Mouse (Mus musculus): Measurements from ENCODE around the gene Ankrd6.

GRCm38 (mm10) chr4:32923891-32924294, 26.7 kb downstream of the Ankrd6 start:
- TF ChIP-seq CEBPB (IDR thresholded peaks at IDR 0.05; ENCODE audit: low read depth) (no peak), MYOG (IDR thresholded peaks at IDR 0.05; ENCODE audit: control insufficient read depth, extremely low read depth, insufficient read length) (no peak), CTCF (IDR thresholded peaks at IDR 0.05; ENCODE audit: control insufficient read depth, insufficient read depth, insufficient read length) (no peak), FOSL1 (IDR thresholded peaks at IDR 0.05; ENCODE audit: insufficient read depth, low read length, poor library complexity, severe bottlenecking) (no peak), USF1 (IDR thresholded peaks at IDR 0.05; ENCODE audit: low read depth) (no peak), MYOD1 (IDR thresholded peaks at IDR 0.05; ENCODE audit: control insufficient read depth, insufficient read length, low read depth) (no peak), MAX (IDR thresholded peaks at IDR 0.05) (no peak)
